Mouse (Mus musculus): ENCODE data around the gene Acsf3. TPM values are rescaled to one million over a fixed set of nuclear protein-coding genes. Genes with fewer than 3 reads are reported as not detected.

Gene Acsf3
- polyA plus RNA-seq (2015; fragmentation: Nextera tagmentation; extraction: Ambion mirVana) = 16.2 and 17.4 TPM in 2 replicates

DNA sequence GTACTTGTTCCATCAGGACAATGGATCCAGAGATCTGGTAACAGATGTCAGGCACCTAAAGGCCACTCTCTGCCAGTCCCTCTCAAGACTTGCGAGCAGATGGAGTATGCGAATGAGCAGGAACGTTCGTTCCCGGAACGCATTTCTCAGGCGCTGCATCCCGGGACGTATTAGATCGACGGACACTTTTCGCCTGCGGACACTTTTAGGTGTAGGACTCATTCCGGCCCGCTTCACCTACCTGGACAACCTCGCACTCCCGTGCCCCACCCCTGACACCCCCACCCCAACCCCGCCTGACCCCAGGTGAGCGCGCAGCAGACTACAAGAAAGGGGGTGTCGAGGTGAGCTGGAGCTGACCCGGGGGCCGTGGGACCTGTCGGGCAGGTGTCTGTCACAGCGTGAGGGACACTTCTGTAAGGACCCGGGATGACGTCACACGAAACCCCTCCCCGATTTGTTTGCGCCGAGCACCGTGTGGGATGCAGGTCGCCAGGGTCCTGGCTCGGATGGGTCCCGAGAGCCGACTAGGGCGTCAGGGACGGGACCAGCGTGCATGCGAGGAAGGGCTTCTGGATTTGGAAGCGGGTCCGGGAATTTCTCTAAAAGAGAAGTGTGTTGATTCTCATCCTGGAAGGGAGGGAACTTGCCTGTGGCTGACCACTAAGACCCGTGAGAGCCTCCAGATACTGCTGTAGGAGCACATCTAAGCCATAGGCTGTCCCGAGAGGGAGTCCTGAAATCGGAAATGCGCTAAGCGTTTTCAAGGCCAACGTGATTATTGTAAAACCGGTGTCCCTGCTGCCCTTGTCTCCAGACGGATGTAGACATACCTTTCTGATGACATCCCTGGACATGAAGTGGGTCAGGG lies at the start of gene Acsf3:
Gene Acsf3 (plus strand): TSS at position 202 of the 871 bp plus-strand sequence.
- peaks cover 23% of the 10 kb centered on the region; the same call in 1 of the 2 replicates for H3K27me3 ChIP-seq
- WGBS = 2% methylated on average over 50 of the region's 50 CpGs
- H3K27ac ChIP-seq = peak within 1 kb of the TSS; percentile 69
- peak; percentile 83 for ATAC-seq (ENCODE audit: low FRiP score)
- peaks cover 7% of the 10 kb centered on the region for H3K36me3 ChIP-seq
- H3K4me3 ChIP-seq = peak within 1 kb of the TSS; percentile 76
- H3K9ac ChIP-seq = peak within 1 kb of the TSS; percentile 87
- no peaks in the 10 kb centered on the region for H3K9me3 ChIP-seq
- peaks cover 18% of the 10 kb centered on the region for H3K4me1 ChIP-seq (replicated peaks)
- H3K4me2 ChIP-seq = peak within 1 kb of the TSS; percentile 86

DNA sequence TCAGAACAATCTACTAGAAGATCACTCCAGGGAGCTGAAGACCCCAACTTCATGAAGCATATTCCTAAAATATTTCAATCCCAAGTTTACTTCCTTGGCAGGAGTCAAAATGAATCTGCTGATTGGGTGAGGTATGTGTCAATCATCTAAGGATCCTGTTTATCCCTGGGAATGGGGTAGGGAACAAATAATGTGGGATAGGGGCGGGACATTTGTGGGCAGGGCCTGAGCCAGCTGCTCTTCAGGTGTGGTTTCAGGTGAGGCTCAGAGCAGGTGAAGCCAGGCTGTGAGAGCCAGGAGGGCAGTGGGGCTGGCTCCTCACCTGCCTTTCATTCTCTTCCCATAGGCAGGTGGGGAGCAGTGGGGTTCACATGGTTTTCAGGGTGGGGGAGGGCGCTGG lies 48.5 kb upstream of the Acsf3 start:
- 51% methylated on average over 2 of the region's 2 CpGs for WGBS
- H3K4me1 ChIP-seq (replicated peaks) = peaks cover 20% of the 10 kb centered on the region
- H3K27ac ChIP-seq = no peak overlapping the region
- H3K4me3 ChIP-seq = no peak overlapping the region
- H3K9me3 ChIP-seq = no peaks in the 10 kb centered on the region
- H3K36me3 ChIP-seq = no peaks in the 10 kb centered on the region
- 0 out of 2 replicates have a peak, but pooled peaks cover 3% of the 10 kb centered on the region for H3K27me3 ChIP-seq
- no peak for ATAC-seq (ENCODE audit: low FRiP score)
- no peak overlapping the region for H3K9ac ChIP-seq
- no peak overlapping the region for H3K4me2 ChIP-seq

DNA sequence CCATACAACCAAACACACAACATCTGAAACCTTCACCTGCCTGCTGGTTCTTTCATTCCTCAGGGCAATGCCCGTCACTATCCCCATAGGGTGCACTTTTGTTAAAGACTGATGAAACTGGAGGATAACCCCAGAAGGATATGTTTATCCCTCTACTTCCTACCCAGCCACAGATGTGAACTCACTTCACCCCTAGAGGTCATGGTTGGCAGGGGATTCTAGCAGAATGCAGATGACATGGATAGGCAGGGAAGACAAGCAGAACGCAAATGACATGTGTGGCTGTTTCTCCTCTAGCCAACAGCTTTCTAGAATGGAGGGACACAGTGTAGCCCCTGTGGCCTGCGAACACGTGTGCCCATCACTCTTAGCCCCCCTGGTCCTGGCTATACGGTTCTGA lies 47.9 kb upstream of the Acsf3 start:
- Histone ChIP-seq H3K36me3 (no peaks in the 10 kb centered on the region), H3K9me3 (no peaks in the 10 kb centered on the region), H3K27ac (no peak overlapping the region), H3K4me1 (replicated peaks) (peaks cover 15% of the 10 kb centered on the region), H3K4me2 (no peak overlapping the region), H3K27me3 (0 out of 2 replicates have a peak, but pooled peaks cover 3% of the 10 kb centered on the region), H3K9ac (no peak overlapping the region), H3K4me3 (no peak overlapping the region)
- WGBS = 73% methylated on average over 5 of the region's 5 CpGs
- no peak for ATAC-seq (ENCODE audit: low FRiP score)

DNA sequence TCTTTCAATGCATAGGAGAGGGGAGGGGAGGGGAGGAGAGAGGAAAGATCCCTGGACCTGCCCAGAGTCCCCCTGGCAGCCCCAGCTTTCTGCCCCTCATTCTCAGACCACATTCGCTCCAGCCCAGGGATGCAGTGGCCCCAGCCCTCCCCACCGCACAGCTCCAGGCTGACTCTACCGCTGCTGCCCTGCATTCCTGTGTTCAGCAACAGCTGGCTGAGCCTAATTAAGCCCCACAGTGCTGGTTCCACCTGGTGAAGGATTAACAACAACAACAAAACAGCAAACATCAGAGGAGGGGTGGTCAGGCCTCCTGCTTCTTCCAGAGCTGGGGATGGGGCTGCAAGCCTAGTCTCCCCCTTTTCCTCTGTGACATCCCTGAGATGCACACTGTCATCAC lies 46.7 kb upstream of the Acsf3 start:
- Histone ChIP-seq H3K4me1 (replicated peaks) (peaks cover 16% of the 10 kb centered on the region), H3K4me2 (no peak overlapping the region), H3K9ac (no peak overlapping the region), H3K27me3 (0 out of 2 replicates have a peak, but pooled peaks cover 8% of the 10 kb centered on the region), H3K27ac (no peak overlapping the region; the same call in 1 of the 2 replicates), H3K9me3 (no peaks in the 10 kb centered on the region), H3K4me3 (no peak overlapping the region), H3K36me3 (no peaks in the 10 kb centered on the region)
- whole genome bisulfite sequencing = 9% methylated on average over 3 of the region's 3 CpGs
- no peak for ATAC-seq (ENCODE audit: low FRiP score)

DNA sequence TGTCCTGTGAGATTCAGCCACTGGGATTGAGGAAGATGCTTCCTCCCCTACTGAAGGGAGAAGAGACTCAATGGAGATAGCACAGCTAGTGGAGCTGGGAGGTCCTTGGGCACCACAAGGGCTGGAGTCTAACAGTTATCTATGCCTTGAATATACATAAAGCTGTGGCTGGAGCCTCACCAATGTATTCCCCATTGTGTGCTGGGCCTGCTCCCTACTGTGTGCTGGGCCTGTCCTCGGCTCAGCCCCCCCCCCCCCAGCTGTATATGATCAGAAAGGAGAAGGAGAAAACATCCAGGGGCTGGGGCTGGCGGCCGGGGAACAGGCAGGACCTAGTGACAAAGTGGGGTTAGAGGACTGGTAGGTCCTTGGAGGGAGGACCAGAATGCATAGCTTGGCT lies 40.2 kb upstream of the Acsf3 start:
- ATAC-seq (ENCODE audit: low FRiP score) = no peak
- H3K36me3 ChIP-seq = no peaks in the 10 kb centered on the region
- peaks cover 67% of the 10 kb centered on the region for H3K4me1 ChIP-seq (replicated peaks)
- H3K9me3 ChIP-seq = no peaks in the 10 kb centered on the region
- 0 out of 2 replicates have a peak, but pooled peaks cover 5% of the 10 kb centered on the region for H3K27me3 ChIP-seq
- peak overlapping the region; percentile 98 for H3K27ac ChIP-seq
- H3K9ac ChIP-seq = 0 out of 2 replicates have a peak overlapping the region, but pooled peaks have one; percentile 0
- H3K4me2 ChIP-seq = no peak overlapping the region
- WGBS = 44% methylated on average over 3 of the region's 3 CpGs
- no peak overlapping the region for H3K4me3 ChIP-seq

DNA sequence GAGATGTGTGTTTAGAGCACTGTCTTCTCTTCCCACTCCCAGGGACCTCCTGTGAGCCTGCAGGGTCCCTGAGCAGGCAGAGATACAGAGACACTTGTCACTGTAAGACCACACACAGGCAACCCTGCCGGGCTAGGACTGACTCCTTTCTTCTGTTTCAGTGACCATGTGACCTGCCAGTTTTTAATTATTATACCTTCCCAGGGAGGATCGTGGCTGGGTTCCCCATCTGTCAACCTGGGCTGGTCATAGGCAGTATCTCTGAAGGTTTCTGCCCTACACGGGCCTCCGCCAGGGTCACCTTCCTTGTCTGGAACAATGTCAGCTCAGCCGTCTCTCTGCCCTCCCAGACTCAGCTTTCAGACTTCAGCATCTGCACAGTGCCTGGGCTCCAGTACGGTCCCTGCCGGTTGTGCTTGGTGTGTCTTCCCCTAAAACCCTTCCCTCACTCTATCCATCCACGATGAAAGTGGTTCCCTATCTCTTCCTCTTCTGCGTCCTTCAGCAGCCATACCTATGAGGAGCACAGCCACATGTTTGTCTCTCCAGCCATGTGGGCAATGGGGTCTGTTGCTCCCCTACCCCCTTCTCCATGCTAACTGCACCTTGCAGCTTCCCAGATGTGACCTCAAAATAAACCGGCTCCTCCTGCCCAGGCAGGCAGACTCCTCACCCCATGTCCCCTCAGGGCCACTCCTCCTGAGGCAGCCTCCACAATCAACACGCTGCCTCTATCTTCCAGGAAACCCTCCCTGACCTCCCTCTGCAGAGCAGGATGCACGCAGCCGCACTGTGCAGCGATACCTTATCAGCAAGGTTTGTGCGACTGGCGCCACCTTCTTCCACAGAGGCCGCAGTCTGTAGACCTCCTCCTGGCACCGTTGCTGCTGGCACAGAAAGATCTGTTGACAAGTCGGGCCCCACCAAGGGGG lies 39.5 kb upstream of the Acsf3 start:
- no peak for ATAC-seq (ENCODE audit: low FRiP score)
- 51% methylated on average over 19 of the region's 19 CpGs for WGBS
- H3K4me1 ChIP-seq (replicated peaks) = peaks cover 74% of the 10 kb centered on the region
- H3K9ac ChIP-seq = peak overlapping the region; percentile 0; the same call in 1 of the 2 replicates
- no peak overlapping the region for H3K4me2 ChIP-seq
- peak overlapping the region; percentile 98 for H3K27ac ChIP-seq
- H3K27me3 ChIP-seq = 0 out of 2 replicates have a peak, but pooled peaks cover 7% of the 10 kb centered on the region
- H3K9me3 ChIP-seq = no peaks in the 10 kb centered on the region
- H3K36me3 ChIP-seq = no peaks in the 10 kb centered on the region
- no peak overlapping the region for H3K4me3 ChIP-seq

DNA sequence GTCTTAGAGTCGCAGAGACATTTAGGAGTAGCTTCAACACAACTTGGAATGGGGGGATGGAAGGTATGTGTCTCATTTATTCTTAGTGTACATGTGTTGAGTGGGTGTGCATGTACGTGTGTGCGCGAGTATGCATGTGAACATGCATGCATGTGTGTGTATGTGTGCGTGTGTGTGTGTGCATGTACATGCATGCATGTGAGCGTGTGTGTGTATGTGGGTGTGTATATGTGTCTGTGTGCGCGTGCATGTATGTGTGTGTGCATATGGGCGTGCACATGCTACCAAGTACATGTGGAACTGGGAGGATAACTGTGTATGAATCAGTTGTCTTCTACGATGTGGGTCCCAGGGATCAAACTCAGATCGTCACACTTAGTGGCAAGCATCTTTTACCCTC lies 38.7 kb upstream of the Acsf3 start:
- no peak overlapping the region for H3K9ac ChIP-seq
- ATAC-seq (ENCODE audit: low FRiP score) = no peak
- no peaks in the 10 kb centered on the region for H3K36me3 ChIP-seq
- no peak overlapping the region for H3K4me2 ChIP-seq
- WGBS = 92% methylated on average over 11 of the region's 11 CpGs
- 0 out of 2 replicates have a peak, but pooled peaks cover 7% of the 10 kb centered on the region for H3K27me3 ChIP-seq
- H3K9me3 ChIP-seq = no peaks in the 10 kb centered on the region
- H3K27ac ChIP-seq = peak overlapping the region; percentile 98
- H3K4me3 ChIP-seq = no peak overlapping the region
- peaks cover 82% of the 10 kb centered on the region for H3K4me1 ChIP-seq (replicated peaks)

DNA sequence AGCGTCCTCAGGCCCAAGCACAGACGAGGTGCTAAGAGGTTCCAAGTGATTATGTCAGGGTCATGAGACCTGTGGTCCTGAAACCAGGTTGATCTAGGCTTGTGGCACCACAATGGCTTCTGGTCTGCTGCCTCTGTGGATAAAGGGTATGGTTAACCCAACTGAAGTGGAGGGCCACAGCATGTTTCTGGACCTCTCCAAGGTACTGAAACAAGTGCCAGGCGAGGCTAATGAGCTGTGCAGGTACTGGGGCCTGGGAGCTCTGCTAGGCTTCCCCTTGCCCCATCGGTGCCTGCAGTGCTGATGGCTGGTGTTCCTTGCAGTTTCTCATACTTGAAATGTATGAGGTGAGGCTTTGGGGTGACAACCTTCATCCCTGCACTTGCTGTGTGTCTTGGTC lies 38.2 kb upstream of the Acsf3 start:
- H3K27me3 ChIP-seq = 0 out of 2 replicates have a peak, but pooled peaks cover 7% of the 10 kb centered on the region
- WGBS = 57% methylated on average over 4 of the region's 4 CpGs
- no peak overlapping the region for H3K4me3 ChIP-seq
- H3K9me3 ChIP-seq = no peaks in the 10 kb centered on the region
- ATAC-seq (ENCODE audit: low FRiP score) = no peak
- no peak overlapping the region for H3K4me2 ChIP-seq
- H3K27ac ChIP-seq = peak overlapping the region; percentile 98
- no peak overlapping the region for H3K9ac ChIP-seq
- H3K36me3 ChIP-seq = no peaks in the 10 kb centered on the region
- H3K4me1 ChIP-seq (replicated peaks) = peaks cover 87% of the 10 kb centered on the region

DNA sequence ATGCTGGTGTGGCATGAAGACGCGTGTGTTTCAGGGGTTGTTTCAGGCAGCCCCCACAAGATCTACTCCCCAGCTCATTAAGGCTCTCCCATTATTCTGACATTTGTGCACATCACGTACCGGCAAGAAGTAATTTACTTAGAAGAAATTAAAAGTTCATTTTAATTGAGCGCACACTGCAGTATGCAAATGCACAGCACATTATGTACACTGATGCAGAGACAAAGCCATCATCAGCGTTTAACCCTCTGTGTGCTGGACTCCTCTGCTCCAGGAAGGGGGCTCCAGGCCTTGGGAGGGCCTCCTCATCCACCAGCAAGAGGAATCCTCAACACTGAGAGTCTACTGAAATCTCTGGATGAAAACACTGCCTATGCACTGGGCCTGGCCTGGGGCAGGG lies 37.4 kb upstream of the Acsf3 start:
- peak; percentile 52; the same call in 1 of the 2 replicates for ATAC-seq (ENCODE audit: low FRiP score)
- H3K9me3 ChIP-seq = no peaks in the 10 kb centered on the region
- WGBS = 48% methylated on average over 6 of the region's 6 CpGs
- H3K4me3 ChIP-seq = no peak overlapping the region
- peak overlapping the region; percentile 98 for H3K27ac ChIP-seq
- no peak overlapping the region for H3K4me2 ChIP-seq
- H3K27me3 ChIP-seq = 0 out of 2 replicates have a peak, but pooled peaks cover 7% of the 10 kb centered on the region
- H3K4me1 ChIP-seq (replicated peaks) = peaks cover 95% of the 10 kb centered on the region
- H3K36me3 ChIP-seq = no peaks in the 10 kb centered on the region
- peak overlapping the region; percentile 29; the same call in 1 of the 2 replicates for H3K9ac ChIP-seq

DNA sequence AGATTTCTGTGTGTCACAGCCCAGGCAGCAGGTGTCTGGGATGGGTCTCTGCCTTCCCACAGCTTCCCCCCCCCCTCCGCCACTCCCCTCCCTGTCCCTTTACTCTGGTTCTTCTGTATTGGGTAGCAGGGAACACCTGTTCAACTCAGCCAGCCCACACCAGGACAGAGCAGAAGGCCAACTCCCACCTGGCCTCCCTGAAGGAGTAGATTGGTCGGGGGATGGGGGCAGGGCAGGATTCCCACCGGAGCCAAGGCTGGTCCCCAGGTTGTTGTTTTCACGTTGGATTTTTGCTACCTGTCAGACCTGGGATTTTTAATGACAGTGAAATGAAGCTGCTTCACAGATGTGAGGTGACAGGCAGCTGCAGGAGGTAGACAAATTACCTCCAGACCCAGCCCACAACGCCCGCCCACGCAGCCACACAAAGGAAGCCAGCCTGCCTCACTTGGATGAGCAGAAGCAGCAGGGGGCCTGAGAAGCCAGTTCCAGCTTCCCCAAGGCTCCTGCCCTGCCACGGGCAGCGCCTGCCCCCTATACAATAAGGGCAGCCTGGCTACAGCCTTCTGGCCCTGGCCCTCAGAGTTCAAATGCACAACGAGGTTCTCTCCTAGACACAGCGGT lies 36.1 kb upstream of the Acsf3 start:
- peaks cover 100% of the 10 kb centered on the region for H3K4me1 ChIP-seq (replicated peaks)
- 0 out of 2 replicates have a peak, but pooled peaks cover 2% of the 10 kb centered on the region for H3K27me3 ChIP-seq
- no peaks in the 10 kb centered on the region for H3K9me3 ChIP-seq
- no peak overlapping the region for H3K4me3 ChIP-seq
- H3K9ac ChIP-seq = peak overlapping the region; percentile 55
- WGBS = 10% methylated on average over 11 of the region's 11 CpGs
- H3K4me2 ChIP-seq = no peak overlapping the region
- H3K27ac ChIP-seq = peak overlapping the region; percentile 98
- no peak for ATAC-seq (ENCODE audit: low FRiP score)
- H3K36me3 ChIP-seq = no peaks in the 10 kb centered on the region

DNA sequence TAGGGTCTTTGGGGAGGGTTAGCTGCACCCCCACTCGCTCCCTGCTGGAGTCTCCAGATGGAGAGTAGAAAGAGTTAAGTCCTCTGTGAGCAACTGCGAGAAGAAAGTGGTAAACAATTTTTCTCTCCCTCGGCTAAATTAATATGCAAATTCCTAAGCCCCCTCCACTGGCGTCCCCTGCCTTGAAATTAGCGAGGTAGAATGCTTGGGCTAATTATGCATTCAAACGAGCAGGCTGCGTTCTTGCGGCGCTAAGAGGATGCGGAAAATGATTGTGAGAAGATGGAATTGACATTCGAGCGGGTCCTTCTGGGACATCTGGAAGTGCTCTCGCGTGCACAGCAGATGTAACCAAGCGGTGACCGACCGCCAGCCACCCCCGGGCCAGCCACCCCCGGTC lies 32.8 kb upstream of the Acsf3 start:
- no peaks in the 10 kb centered on the region for H3K9me3 ChIP-seq
- H3K4me3 ChIP-seq = no peak overlapping the region
- 0 out of 2 replicates have a peak, but pooled peaks cover 2% of the 10 kb centered on the region for H3K27me3 ChIP-seq
- H3K4me1 ChIP-seq (replicated peaks) = peaks cover 100% of the 10 kb centered on the region
- H3K36me3 ChIP-seq = no peaks in the 10 kb centered on the region
- H3K4me2 ChIP-seq = peak overlapping the region; percentile 34
- peak; percentile 10; the same call in 1 of the 2 replicates for ATAC-seq (ENCODE audit: low FRiP score)
- H3K27ac ChIP-seq = peak overlapping the region; percentile 98
- 3% methylated on average over 19 of the region's 19 CpGs for WGBS
- peak overlapping the region; percentile 58; the same call in 1 of the 2 replicates for H3K9ac ChIP-seq
